ENCODE assay signal across 7 mouse cellular contexts in genomic region chr1:75479635-75479989, GRCm38 (mm10). TPM values are rescaled to one million over a fixed set of nuclear protein-coding genes. Genes with fewer than 3 reads are reported as not detected.
DNase-seq lines count a peak whose midpoint lies in the region; ATAC-seq and TF ChIP-seq lines count a peak whose summit lies in the region.

No protein-coding gene starts in this region.

- TF ChIP-seq POLR2A in olfactory bulb, adult 2 months (IDR thresholded peaks at IDR 0.05; ENCODE audit: insufficient read depth, low read depth, low read length) = no peak

- peaks cover 22% of the 10 kb centered on the region for H3K4me1 ChIP-seq in lung, embryonic 15.5 days
- peaks cover 40% of the 10 kb centered on the region for H3K4me1 ChIP-seq in forebrain, embryonic 10.5 days
- H3K4me1 ChIP-seq in limb, embryonic 10.5 days = peaks cover 43% of the 10 kb centered on the region
- peaks cover 31% of the 10 kb centered on the region for H3K4me1 ChIP-seq in olfactory bulb, adult 2 months (ENCODE audit: control insufficient read depth, insufficient read depth, low read length)

- peak overlapping the region; percentile 88 for H3K4me3 ChIP-seq in lung, embryonic 15.5 days
- peak overlapping the region; percentile 89 for H3K4me3 ChIP-seq in forebrain, embryonic 10.5 days
- H3K4me3 ChIP-seq in limb, embryonic 10.5 days = peak overlapping the region; percentile 88
- H3K4me3 ChIP-seq in olfactory bulb, adult 2 months (ENCODE audit: insufficient read depth, low read depth, low read length) = peak overlapping the region; percentile 82

- H3K27me3 ChIP-seq in lung, embryonic 15.5 days = peaks cover 62% of the 10 kb centered on the region
- peaks cover 81% of the 10 kb centered on the region for H3K27me3 ChIP-seq in forebrain, embryonic 10.5 days (ENCODE audit: poor library complexity, severe bottlenecking)
- peaks cover 74% of the 10 kb centered on the region for H3K27me3 ChIP-seq in limb, embryonic 10.5 days (ENCODE audit: low read depth, poor library complexity, severe bottlenecking)

- H3K36me3 ChIP-seq in lung, embryonic 15.5 days = peaks cover 17% of the 10 kb centered on the region
- H3K36me3 ChIP-seq in forebrain, embryonic 10.5 days (replicated peaks) = peaks cover 25% of the 10 kb centered on the region
- H3K36me3 ChIP-seq in limb, embryonic 10.5 days = peaks cover 26% of the 10 kb centered on the region

- under 1% methylated on average over 19 of the region's 24 CpGs for WGBS in lung, embryonic 15.5 days
- WGBS in forebrain, embryonic 10.5 days = 2% methylated on average over 23 of the region's 24 CpGs
- 2% methylated on average over 24 of the region's 24 CpGs for WGBS in limb, embryonic 10.5 days
- 1% methylated on average over 24 of the region's 24 CpGs for WGBS in olfactory bulb, adult 2 months

- no peaks in the 10 kb centered on the region for H3K9me3 ChIP-seq in lung, embryonic 15.5 days
- no peaks in the 10 kb centered on the region for H3K9me3 ChIP-seq in forebrain, embryonic 10.5 days
- H3K9me3 ChIP-seq in limb, embryonic 10.5 days (replicated peaks) = no peaks in the 10 kb centered on the region

- H3K9ac ChIP-seq in lung, embryonic 15.5 days = no peak overlapping the region

- H3K27ac ChIP-seq in lung, embryonic 15.5 days = no peak overlapping the region
- peak overlapping the region; percentile 90 for H3K27ac ChIP-seq in forebrain, embryonic 10.5 days
- peak overlapping the region; percentile 86; the same call in 1 of the 2 replicates for H3K27ac ChIP-seq in limb, embryonic 10.5 days
- peak overlapping the region; percentile 76 for H3K27ac ChIP-seq in olfactory bulb, adult 2 months (ENCODE audit: insufficient read depth, low read depth, low read length)

- H3K4me2 ChIP-seq in lung, embryonic 15.5 days = peak overlapping the region; percentile 85

- DNase-seq in lung, postnatal 14 days = no peak
- DNase-seq in forebrain, embryonic 10.5 days (ENCODE audit: extremely low spot score, low spot score) = no peak
- DNase-seq in limb, embryonic 10.5 days (ENCODE audit: low spot score) = no peak
- DNase-seq in cerebellum, postnatal 4 days (ENCODE audit: low spot score in 2 of 2) = no peak
- DNase-seq in urinary bladder, postnatal 4 days (ENCODE audit: low spot score in 2 of 2) = no peak

- ATAC-seq in lung, embryonic 15.5 days (ENCODE audit: borderline replicate concordance, extremely low read depth, low FRiP score, low TSS enrichment) = peak; percentile 12; the same call in 1 of the 2 replicates

- TF ChIP-seq CTCF in olfactory bulb, adult 2 months (IDR thresholded peaks at IDR 0.05; ENCODE audit: insufficient read depth, low read depth, low read length) = no peak

RNA-seq across cellular contexts. Expression of gene Tmem198, which starts 0.3 kb away (rescaled TPM):
- 0.65 and 0.82 TPM in 2 replicates for polyA plus RNA-seq in lung, embryonic 15.5 days (2015; fragmentation: Nextera tagmentation; extraction: Ambion mirVana)
- 4.5 and 6.1 TPM in 2 replicates for polyA plus RNA-seq in forebrain, embryonic 10.5 days (2016; fragmentation: Nextera tagmentation; extraction: Ambion mirVana)
- polyA plus RNA-seq in limb, embryonic 10.5 days (2016; fragmentation: Nextera tagmentation; extraction: Ambion mirVana) = 0.35 and 0.69 TPM in 2 replicates
- not detected in 2 replicates for polyA plus RNA-seq in olfactory bulb, adult 2 months (2012; ENCODE audit: insufficient read depth, insufficient read length, low replicate concordance, missing spikeins)

RNA-seq across cellular contexts. Expression of gene Chpf, which starts 0.5 kb away (rescaled TPM):
- 29.5 and 31.1 TPM in 2 replicates for polyA plus RNA-seq in lung, embryonic 15.5 days (2015; fragmentation: Nextera tagmentation; extraction: Ambion mirVana)
- 20.1 and 20.5 TPM in 2 replicates for polyA plus RNA-seq in forebrain, embryonic 10.5 days (2016; fragmentation: Nextera tagmentation; extraction: Ambion mirVana)
- 23.7 and 28.8 TPM in 2 replicates for polyA plus RNA-seq in limb, embryonic 10.5 days (2016; fragmentation: Nextera tagmentation; extraction: Ambion mirVana)
- not detected in 2 replicates for polyA plus RNA-seq in olfactory bulb, adult 2 months (2012; ENCODE audit: insufficient read depth, insufficient read length, low replicate concordance, missing spikeins)

RNA-seq across cellular contexts. Expression of gene Obsl1, which starts 26.6 kb away (rescaled TPM):
- 74.0 and 77.9 TPM in 2 replicates for polyA plus RNA-seq in lung, embryonic 15.5 days (2015; fragmentation: Nextera tagmentation; extraction: Ambion mirVana)
- polyA plus RNA-seq in forebrain, embryonic 10.5 days (2016; fragmentation: Nextera tagmentation; extraction: Ambion mirVana) = 34.5 and 35.8 TPM in 2 replicates
- polyA plus RNA-seq in limb, embryonic 10.5 days (2016; fragmentation: Nextera tagmentation; extraction: Ambion mirVana) = 68.0 and 75.5 TPM in 2 replicates
- polyA plus RNA-seq in olfactory bulb, adult 2 months (2012; ENCODE audit: insufficient read depth, insufficient read length, low replicate concordance, missing spikeins) = not detected in 2 replicates

RNA-seq across cellular contexts. Expression of gene Inha, which starts 27.3 kb away (rescaled TPM):
- polyA plus RNA-seq in lung, embryonic 15.5 days (2015; fragmentation: Nextera tagmentation; extraction: Ambion mirVana) = 3.6 and 4.6 TPM in 2 replicates
- polyA plus RNA-seq in forebrain, embryonic 10.5 days (2016; fragmentation: Nextera tagmentation; extraction: Ambion mirVana) = 2.7 and 2.9 TPM in 2 replicates
- 2.4 and 4.2 TPM in 2 replicates for polyA plus RNA-seq in limb, embryonic 10.5 days (2016; fragmentation: Nextera tagmentation; extraction: Ambion mirVana)
- not detected in 2 replicates for polyA plus RNA-seq in olfactory bulb, adult 2 months (2012; ENCODE audit: insufficient read depth, insufficient read length, low replicate concordance, missing spikeins)

RNA-seq across cellular contexts. Expression of gene Asic4, which starts 29.4 kb away (rescaled TPM):
- 0.26 and 0.30 TPM in 2 replicates for polyA plus RNA-seq in lung, embryonic 15.5 days (2015; fragmentation: Nextera tagmentation; extraction: Ambion mirVana)
- 3.1 and 3.4 TPM in 2 replicates for polyA plus RNA-seq in forebrain, embryonic 10.5 days (2016; fragmentation: Nextera tagmentation; extraction: Ambion mirVana)
- polyA plus RNA-seq in limb, embryonic 10.5 days (2016; fragmentation: Nextera tagmentation; extraction: Ambion mirVana) = 0.31 and 0.59 TPM in 2 replicates
- not detected in 2 replicates for polyA plus RNA-seq in olfactory bulb, adult 2 months (2012; ENCODE audit: insufficient read depth, insufficient read length, low replicate concordance, missing spikeins)

Comparison
In these comparisons a context has a peak if more than half of its experiments do, and no peak if none do; other contexts are left out.
1. RNA of gene Chpf, which starts 0.5 kb away (polyA plus RNA-seq): 29.5 to 31.1 TPM in lung, embryonic 15.5 days, 23.7 to 28.8 TPM in limb, embryonic 10.5 days and 20.1 to 20.5 TPM in forebrain, embryonic 10.5 days; not detected in olfactory bulb, adult 2 months; every median in the first group is over 10 times any median in the second.
2. RNA of gene Obsl1, which starts 26.6 kb away (polyA plus RNA-seq): 68.0 to 75.5 TPM in limb, embryonic 10.5 days, 74.0 to 77.9 TPM in lung, embryonic 15.5 days and 34.5 to 35.8 TPM in forebrain, embryonic 10.5 days; not detected in olfactory bulb, adult 2 months; every median in the first group is over 10 times any median in the second.
3. Peak in every context shown above with its lines, with median percentiles within 50 percentile points of each other: H3K4me3 ChIP-seq.